Mouse (Mus musculus) ES-E14 (cell line): ENCODE data around the gene Tshz2. TPM values are rescaled to one million over a fixed set of nuclear protein-coding genes. Genes with fewer than 3 reads are reported as not detected.

Source experiments
- DNase-seq: peaks from one replicate; pipeline ENCODE4 v3.0.0-alpha.2; 2013; ENCODE audit warnings: low read depth, low spot score
- H3K27ac ChIP-seq: 2 replicates; pipeline ENCODE4 v1.5.1; 2012; ENCODE audit warnings: low read depth, mild to moderate bottlenecking, low read length, moderate library complexity, mixed read lengths; ENCODE audit not compliant: poor library complexity, insufficient read depth, severe bottlenecking
- H3K36me3 ChIP-seq: 2 replicates; pipeline ENCODE4 v1.6.1; 2012; ENCODE audit warnings: mild to moderate bottlenecking, low read length, moderate library complexity, mixed read lengths; ENCODE audit not compliant: control insufficient read depth, poor library complexity, insufficient read depth, severe bottlenecking
- H3K4me1 ChIP-seq, 2 experiments: fragments of 150-350 bp in 1 of 2; sonication (generic) in 1 of 2; 2 replicates each; pipeline ENCODE4 v1.6.1; 2012; ENCODE audit warnings: low read length in 2 of 2, mild to moderate bottlenecking in 1 of 2, mixed read lengths in 1 of 2; ENCODE audit not compliant: control insufficient read depth in 2 of 2, insufficient read depth in 2 of 2, poor library complexity in 1 of 2
- H3K4me3 ChIP-seq, 2 experiments: fragments of 150-350 bp in 1 of 2; sonication (generic) in 1 of 2; 2 replicates each; pipeline ENCODE4 v1.5.1; 2012; ENCODE audit warnings: low read length in 2 of 2, low read depth in 1 of 2, mild to moderate bottlenecking in 1 of 2, mixed read lengths in 1 of 2; ENCODE audit not compliant: insufficient read depth in 1 of 2, poor library complexity in 1 of 2, severe bottlenecking in 1 of 2
- H3K9ac ChIP-seq: 2 replicates; pipeline ENCODE4 v1.6.1; 2012; ENCODE audit warnings: low read depth, mild to moderate bottlenecking, low read length, mixed read lengths; ENCODE audit not compliant: poor library complexity, insufficient read depth, severe bottlenecking
- H3K9me3 ChIP-seq: fragments of 150-350 bp; sonication (generic); 2 replicates; pipeline ENCODE4 v1.6.1; 2012; ENCODE audit warnings: low read depth, mild to moderate bottlenecking, low read length; ENCODE audit not compliant: control insufficient read depth, insufficient read depth
- CHD2 ChIP-seq: IDR thresholded peaks from 2 replicates; pipeline ENCODE4 v1.6.1; 2014; ENCODE audit warnings: mild to moderate bottlenecking, low read depth, low read length, inconsistent platforms
- HCFC1 ChIP-seq: IDR thresholded peaks from 2 replicates; pipeline ENCODE4 v1.6.1; 2012; ENCODE audit warnings: low read length, inconsistent platforms, borderline replicate concordance; ENCODE audit not compliant: insufficient read depth
- MAFK ChIP-seq: IDR thresholded peaks from 2 replicates; pipeline ENCODE4 v1.6.1; 2014; ENCODE audit warnings: mild to moderate bottlenecking, low read depth, low read length, inconsistent platforms; ENCODE audit not compliant: insufficient read depth
- ZC3H11A ChIP-seq: IDR thresholded peaks from 2 replicates; pipeline ENCODE4 v1.6.1; 2012; ENCODE audit warnings: low read depth, mild to moderate bottlenecking, inconsistent platforms, low read length, borderline replicate concordance
- ZNF384 ChIP-seq: IDR thresholded peaks from 2 replicates; pipeline ENCODE4 v1.6.1; 2012; ENCODE audit warnings: low read depth, low read length, inconsistent platforms
- in situ Hi-C, 2 experiments: fragments of 600-800 bp; cut with MboI; formaldehyde crosslinking; loops; one replicate each; pipeline ENCODE4 v1.15.1; 2025; ENCODE audit warnings: low sequenced_read_pairs in 2 of 2, inconsistent platforms in 1 of 2; ENCODE audit not compliant: unreplicated experiment in 2 of 2
- total RNA-seq: library from RNA; depleted of rRNA; stranded (reverse); fragments of 300-350 nt; gene quantifications from 2 replicates; pipeline ENCODE4 v1.2.3, GENCODE M21; 2012

Gene Tshz2
- total RNA-seq, 1 experiment: 0.27 TPM

DNA sequence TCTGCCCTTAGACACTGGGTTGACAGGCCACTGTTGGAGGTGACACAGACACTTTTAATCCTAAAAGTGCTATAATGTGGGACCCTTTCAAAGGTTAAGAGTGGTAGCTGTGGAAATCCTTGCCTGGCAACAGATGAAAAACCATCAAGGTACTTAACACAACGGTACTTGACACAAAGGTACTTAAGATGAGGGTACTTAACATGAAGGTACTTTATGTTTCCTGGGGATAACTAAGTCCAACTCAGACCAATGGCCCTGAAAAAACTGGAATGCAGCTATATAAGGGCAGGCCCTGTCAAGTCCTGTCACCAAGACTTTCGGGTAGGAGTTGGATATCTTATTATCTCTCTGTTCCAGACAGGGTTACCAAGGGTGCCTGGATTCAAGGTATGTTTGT is 320.2 kb downstream of the Tshz2 start:
- Histone ChIP-seq H3K36me3 (no peaks in the 10 kb centered on the region), H3K4me1 (no peaks in the 10 kb centered on the region), H3K9ac (no peak overlapping the region), H3K9me3 (no peaks in the 10 kb centered on the region), H3K27ac (no peak overlapping the region), H3K4me3 (no peak overlapping the region)
- no peak for TF ChIP-seq CHD2
- no peak for TF ChIP-seq HCFC1
- no peak for TF ChIP-seq MAFK
- TF ChIP-seq ZNF384: no peak
- no peak for TF ChIP-seq ZC3H11A
- no peak for DNase-seq
- in situ Hi-C loops: no loop called here

GRCm38 (mm10) chr2:169958736-169959573 is 326.1 kb downstream of the Tshz2 start:
- peak; percentile 45 for DNase-seq
- Histone ChIP-seq H3K27ac (no peak overlapping the region), H3K4me1 (peaks cover 0 to 2% of the 10 kb centered on the region in 2 experiments; a peak in 1 of 4 replicates), H3K9me3 (no peaks in the 10 kb centered on the region), H3K36me3 (no peaks in the 10 kb centered on the region), H3K4me3 (no peak overlapping the region), H3K9ac (no peak overlapping the region)
- in situ Hi-C loops: no loop called here
- peak; percentile 51; the same call in 1 of the 2 replicates for TF ChIP-seq MAFK
- TF ChIP-seq ZNF384: no peak
- TF ChIP-seq ZC3H11A: no peak

DNA sequence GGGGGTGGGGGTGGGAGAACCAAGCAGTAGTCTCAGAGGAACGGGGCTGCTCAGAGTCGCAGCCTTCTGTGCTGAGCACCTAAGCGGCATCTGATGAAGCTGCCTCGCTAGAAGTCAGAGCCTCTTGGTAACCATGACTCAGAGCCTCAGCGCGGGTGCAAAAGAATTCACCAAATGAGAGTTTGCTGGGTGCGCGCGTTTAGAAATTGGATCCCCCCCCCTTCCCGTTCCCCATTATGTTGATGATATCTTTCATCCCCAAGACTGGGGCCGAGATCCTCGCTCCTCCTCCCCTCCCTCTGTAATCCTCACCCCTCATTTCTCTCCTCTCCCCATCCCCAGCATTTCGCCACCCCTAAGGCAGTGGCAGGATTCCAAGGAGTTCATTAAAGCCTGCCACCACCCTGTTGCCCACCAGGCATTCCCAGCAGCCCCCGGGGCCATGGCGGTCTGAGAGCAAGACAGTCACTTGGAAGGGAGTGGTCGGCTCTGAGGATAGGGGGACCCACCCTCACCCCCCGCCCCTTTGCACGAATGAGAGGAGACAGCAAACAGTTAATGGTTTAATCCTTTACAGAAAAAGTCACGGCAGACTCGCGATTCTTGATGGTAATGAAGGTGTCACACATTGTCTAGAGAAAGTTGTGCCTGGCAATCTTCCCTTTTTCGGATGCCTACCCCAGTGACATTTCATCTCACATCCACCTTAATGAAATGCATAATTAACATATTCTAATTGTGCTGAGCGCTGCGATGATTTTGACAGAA is 328.8 kb downstream of the Tshz2 start:
- no peak for TF ChIP-seq HCFC1
- no peaks in the 10 kb centered on the region for H3K9me3 ChIP-seq
- in situ Hi-C loops: no loop called here
- DNase-seq: no peak
- no peak overlapping the region; the same call in 1 of the 2 replicates for H3K27ac ChIP-seq
- no peaks in the 10 kb centered on the region for H3K36me3 ChIP-seq
- no peak overlapping the region; the same call in 1 of the 2 replicates for H3K9ac ChIP-seq
- H3K4me1 ChIP-seq: peaks cover 0 to 2% of the 10 kb centered on the region in 2 experiments; a peak in 1 of 4 replicates
- H3K4me3 ChIP-seq: peak overlapping the region in 1 of 2 experiments; percentile 37; a peak in 2 of 4 replicates

GRCm38 (mm10) chr2:169962231-169962600 is 329.4 kb downstream of the Tshz2 start:
- no peaks in the 10 kb centered on the region for H3K36me3 ChIP-seq
- in situ Hi-C loops: no loop called here
- no peak overlapping the region for H3K27ac ChIP-seq
- H3K4me3 ChIP-seq: peak overlapping the region in 1 of 2 experiments; percentile 37; a peak in 1 of 4 replicates
- DNase-seq: no peak
- peaks cover 0 to 2% of the 10 kb centered on the region in 2 experiments; a peak in 1 of 4 replicates for H3K4me1 ChIP-seq
- H3K9ac ChIP-seq: no peak overlapping the region
- TF ChIP-seq HCFC1 (no peak), CHD2 (no peak), MAFK (no peak), ZNF384 (no peak), ZC3H11A (no peak)
- no peaks in the 10 kb centered on the region for H3K9me3 ChIP-seq
